Mouse (Mus musculus) C2C12 (cell line): Measurements from ENCODE around the gene Celf1.

Experiments used
- CTCF ChIP-seq: IDR thresholded peaks from one replicate; pipeline ENCODE4 v1.5.1; 2011; ENCODE audit not compliant: control insufficient read depth, insufficient read depth, insufficient read length
- MAX ChIP-seq: IDR thresholded peaks from one replicate; pipeline ENCODE4 v1.6.1; 2011; ENCODE audit warnings: mild to moderate bottlenecking, control low read depth
- MYOD1 ChIP-seq: IDR thresholded peaks from one replicate; pipeline ENCODE4 v1.6.1; 2011; ENCODE audit warnings: low read depth; ENCODE audit not compliant: control insufficient read depth, insufficient read length
- MYOG ChIP-seq: IDR thresholded peaks from one replicate; pipeline ENCODE4 v1.6.1; 2011; ENCODE audit not compliant: control insufficient read depth, insufficient read length; ENCODE audit errors: extremely low read depth
- USF1 ChIP-seq: IDR thresholded peaks from one replicate; pipeline ENCODE4 v1.6.1; 2011; ENCODE audit warnings: low read depth, mild to moderate bottlenecking, control low read depth, moderate library complexity

- TF ChIP-seq CTCF, result no peak
- TF ChIP-seq MAX, result no peak
- no peak for TF ChIP-seq MYOD1
- TF ChIP-seq MYOG, result no peak
- no peak for TF ChIP-seq USF1
Observed at GRCm38 (mm10) chr2:90974101-90974500, 33.9 kb downstream of the Celf1 start.
